Mouse (Mus musculus) heart, postnatal 25 days (tissue): ENCODE data around the gene Arhgap8. TPM values are rescaled to one million over a fixed set of nuclear protein-coding genes. Genes with fewer than 3 reads are reported as not detected.
"Not testable (repeated sequence)": the region's sequence is repeated elsewhere in the genome, so short reads cannot be mapped to it uniquely, and the experiment has no call there.

Experiments used
- DNase-seq: peaks from one replicate; pipeline ENCODE4 v3.0.0; 2022; ENCODE audit warnings: low spot score
- intact Hi-C: fragments of 180-260 bp; cut with DNase I; formaldehyde crosslinking; loops from one replicate; pipeline ENCODE4 v1.15.1; 2025
- total RNA-seq, 2 experiments: library from RNA; stranded (reverse); gene quantifications; 2 replicates each; pipeline ENCODE4 v1.2.3; 2021

Arhgap8 gene
- total RNA-seq, 2 experiments from 2014 or later = 0.55 to 1.1 TPM

- no peak for DNase-seq
- intact Hi-C loops = no loop called here
Observed at GRCm38 (mm10) chr15:84692645-84693044, 27.2 kb upstream of the Arhgap8 start.

GRCm38 (mm10) chr15:84696021-84696420 is 23.8 kb upstream of the Arhgap8 start:
- DNase-seq = no peak
- intact Hi-C loops = no loop called here

GRCm38 (mm10) chr15:84697611-84698011 is 22.2 kb upstream of the Arhgap8 start:
- DNase-seq = peak; percentile 79
- intact Hi-C loops = no loop called here

GRCm38 (mm10) chr15:84698189-84698588 is 21.7 kb upstream of the Arhgap8 start:
- intact Hi-C loops = no loop called here
- no peak for DNase-seq

GRCm38 (mm10) chr15:84700147-84700794 is 19.6 kb upstream of the Arhgap8 start:
- intact Hi-C loops = loop anchor here (1.0 kb wide), 1 partner anchor 25 kb away; no protein-coding TSS in a partner anchor
- no peak for DNase-seq

GRCm38 (mm10) chr15:84701947-84702346 is 17.9 kb upstream of the Arhgap8 start:
- intact Hi-C loops = loop anchor here (1.0 kb wide), 1 partner anchor 31 kb away; no protein-coding TSS in a partner anchor
- DNase-seq = peak; percentile 35

GRCm38 (mm10) chr15:84702391-84703345 is 17.2 kb upstream of the Arhgap8 start:
- peak; percentile 46 for DNase-seq

GRCm38 (mm10) chr15:84703992-84704391 is 15.9 kb upstream of the Arhgap8 start:
- intact Hi-C loops = no loop called here
- DNase-seq = no peak

More at GRCm38 (mm10) chr15:84702391-84703345, 17.2 kb upstream of the Arhgap8 start:
- intact Hi-C loops = no loop called here

GRCm38 (mm10) chr15:84705351-84705901 is 14.4 kb upstream of the Arhgap8 start:
- intact Hi-C loops = no loop called here

GRCm38 (mm10) chr15:84706983-84707619 is 12.8 kb upstream of the Arhgap8 start:
- no peak for DNase-seq
- intact Hi-C loops = no loop called here

More at GRCm38 (mm10) chr15:84705351-84705901, 14.4 kb upstream of the Arhgap8 start:
- no peak for DNase-seq

- DNase-seq = peak; percentile 37
- intact Hi-C loops = no loop called here
Observed at GRCm38 (mm10) chr15:84712566-84713405, 7.1 kb upstream of the Arhgap8 start.

- intact Hi-C loops = no loop called here
- peak; percentile 89 for DNase-seq
Observed at GRCm38 (mm10) chr15:84714730-84715129, 5.1 kb upstream of the Arhgap8 start.

- no peak for DNase-seq
Observed at GRCm38 (mm10) chr15:84715132-84715531, 4.7 kb upstream of the Arhgap8 start.

GRCm38 (mm10) chr15:84717570-84718270 is 2.1 kb upstream of the Arhgap8 start:
- DNase-seq, intact Hi-C loops: not testable (repeated sequence)

More at GRCm38 (mm10) chr15:84715132-84715531, 4.7 kb upstream of the Arhgap8 start:
- intact Hi-C loops = no loop called here

- no peak for DNase-seq
- intact Hi-C loops = no loop called here
Observed at GRCm38 (mm10) chr15:84718785-84719184, 1.1 kb upstream of the Arhgap8 start.

GRCm38 (mm10) chr15:84720291-84721204 is 696 bp downstream of the Arhgap8 start:
- intact Hi-C loops = no loop called here
- no peak for DNase-seq

- intact Hi-C loops, DNase-seq: not testable (repeated sequence)
Observed at GRCm38 (mm10) chr15:84723656-84724055, 3.8 kb downstream of the Arhgap8 start.
